Mouse (Mus musculus): ENCODE measurements around the gene Specc1. TPM values are rescaled to one million over a fixed set of nuclear protein-coding genes. Genes with fewer than 3 reads are reported as not detected.
A peak's percentile ranks its signal among the peaks of the same experiment; 100 is the strongest.

Specc1 gene
- polyA plus RNA-seq, 2 experiments = 8.7 to 8.9 TPM

DNA sequence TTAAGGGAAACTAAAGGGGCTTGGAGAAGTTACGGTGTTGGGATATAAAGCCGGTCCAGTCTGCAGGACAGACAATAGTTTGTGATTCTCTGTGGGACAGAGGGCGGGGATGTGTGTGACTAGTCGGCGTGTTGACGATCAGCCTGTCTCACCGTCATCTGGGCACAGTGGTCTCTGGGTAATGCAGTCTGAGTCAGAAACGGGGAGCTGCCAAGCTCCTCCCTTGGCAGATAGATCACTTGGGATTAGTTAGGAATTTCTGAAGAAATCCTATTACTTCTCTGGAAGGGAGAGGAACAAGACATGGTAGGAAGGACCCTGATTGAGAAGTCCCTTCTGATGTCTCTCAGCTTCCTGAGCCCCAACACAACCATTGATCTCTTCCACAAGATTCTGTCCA lies 287.3 kb downstream of the Specc1 start:
- Histone ChIP-seq H3K27me3 (ENCODE audit: control insufficient read depth, insufficient read depth, low read length) (no peaks in the 10 kb centered on the region), H3K4me1 (ENCODE audit: control insufficient read depth, insufficient read depth, low read length) (peaks cover 6% of the 10 kb centered on the region; the same call in 1 of the 2 replicates), H3K4me3 (replicated peaks; ENCODE audit: low read length) (no peak overlapping the region), H3K4me2 (replicated peaks; ENCODE audit: low read depth, low read length, severe bottlenecking) (no peak overlapping the region), H3K27ac (replicated peaks; ENCODE audit: low read depth, low read length) (no peak overlapping the region), H3K9me3 (ENCODE audit: control insufficient read depth, low read length) (no peaks in the 10 kb centered on the region), H3K36me3 (ENCODE audit: control insufficient read depth, insufficient read depth, low read length) (no peaks in the 10 kb centered on the region), H3K9ac (ENCODE audit: low read depth, low read length, severe bottlenecking) (no peak overlapping the region)
- ATAC-seq (ENCODE audit: low FRiP score, low read depth) (no peak), DNase-seq (ENCODE audit: low spot score) (no peak)
- 79% methylated on average over 8 of the region's 8 CpGs for WGBS
- no peak for TF ChIP-seq POLR2A (IDR thresholded peaks at IDR 0.05; ENCODE audit: borderline replicate concordance, extremely low read depth, insufficient read depth, insufficient read length)

DNA sequence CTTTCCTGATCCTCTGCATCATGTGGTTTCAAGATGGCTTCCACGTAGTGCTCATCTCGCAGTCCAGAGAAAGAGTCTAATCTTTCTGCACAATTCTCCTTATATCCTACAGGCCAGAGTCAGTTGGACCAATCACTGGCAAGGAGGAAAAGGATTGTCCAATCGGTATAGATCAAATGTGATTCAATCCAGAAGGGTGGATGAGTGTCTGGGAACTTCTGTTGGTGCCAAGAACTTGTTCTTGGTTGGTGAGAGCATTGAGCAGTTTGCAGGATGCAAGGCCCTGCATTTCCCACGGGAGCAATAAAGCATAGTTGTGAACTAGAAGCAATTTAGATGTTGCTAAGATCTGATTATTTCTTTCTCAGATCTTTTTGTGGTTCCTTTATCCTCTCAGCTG lies 287.9 kb downstream of the Specc1 start:
- Histone ChIP-seq H3K27me3 (ENCODE audit: control insufficient read depth, insufficient read depth, low read length) (no peaks in the 10 kb centered on the region), H3K9me3 (ENCODE audit: control insufficient read depth, low read length) (no peaks in the 10 kb centered on the region), H3K9ac (ENCODE audit: low read depth, low read length, severe bottlenecking) (no peak overlapping the region), H3K27ac (replicated peaks; ENCODE audit: low read depth, low read length) (no peak overlapping the region), H3K4me2 (replicated peaks; ENCODE audit: low read depth, low read length, severe bottlenecking) (no peak overlapping the region), H3K4me3 (replicated peaks; ENCODE audit: low read length) (no peak overlapping the region), H3K36me3 (ENCODE audit: control insufficient read depth, insufficient read depth, low read length) (no peaks in the 10 kb centered on the region), H3K4me1 (ENCODE audit: control insufficient read depth, insufficient read depth, low read length) (peaks cover 10% of the 10 kb centered on the region; the same call in 1 of the 2 replicates)
- no peak for TF ChIP-seq POLR2A (IDR thresholded peaks at IDR 0.05; ENCODE audit: borderline replicate concordance, extremely low read depth, insufficient read depth, insufficient read length)
- ATAC-seq (ENCODE audit: low FRiP score, low read depth) (no peak), DNase-seq (ENCODE audit: low spot score) (no peak)
- 90% methylated on average over 4 of the region's 4 CpGs for WGBS

DNA sequence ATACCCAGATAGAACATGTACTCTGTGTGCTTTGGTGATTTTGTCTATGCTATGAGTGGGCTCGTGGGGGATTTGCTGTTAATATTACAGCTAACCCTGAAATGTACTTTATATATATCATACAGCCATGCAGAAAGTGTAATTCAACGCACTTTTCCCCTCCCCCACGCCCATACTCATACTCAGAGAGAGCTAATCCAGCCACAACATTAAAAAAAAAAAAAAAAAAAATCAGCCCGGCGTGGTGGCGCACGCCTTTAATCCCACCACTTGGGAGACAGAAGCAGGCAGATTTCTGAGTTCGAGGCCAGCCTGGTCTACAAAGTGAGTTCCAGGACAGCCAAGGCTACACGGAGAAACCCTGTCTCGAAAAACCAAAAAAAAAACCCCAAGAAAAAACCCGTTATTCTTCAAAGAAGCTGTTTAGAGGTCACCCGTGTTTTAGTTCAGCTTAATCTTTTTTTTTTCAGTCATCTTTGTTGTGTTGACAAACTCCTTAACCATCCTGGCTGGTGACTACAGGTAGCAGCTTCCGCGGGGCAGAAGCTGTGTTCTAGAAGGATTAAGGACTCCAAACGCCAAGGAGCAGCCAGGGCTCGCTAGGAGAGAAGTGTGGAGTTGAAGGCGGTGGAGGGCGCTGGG lies 291.3 kb downstream of the Specc1 start:
- DNase-seq (ENCODE audit: low spot score) (no peak), ATAC-seq (ENCODE audit: low FRiP score, low read depth) (no peak)
- Histone ChIP-seq H3K4me3 (replicated peaks; ENCODE audit: low read length) (peak overlapping the region; percentile 52), H3K9me3 (ENCODE audit: control insufficient read depth, low read length) (no peaks in the 10 kb centered on the region), H3K4me1 (ENCODE audit: control insufficient read depth, insufficient read depth, low read length) (peaks cover 35% of the 10 kb centered on the region), H3K4me2 (replicated peaks; ENCODE audit: low read depth, low read length, severe bottlenecking) (peak overlapping the region; percentile 97), H3K36me3 (ENCODE audit: control insufficient read depth, insufficient read depth, low read length) (no peaks in the 10 kb centered on the region), H3K9ac (ENCODE audit: low read depth, low read length, severe bottlenecking) (peak overlapping the region; percentile 51), H3K27me3 (ENCODE audit: control insufficient read depth, insufficient read depth, low read length) (peaks cover 11% of the 10 kb centered on the region; the same call in 1 of the 2 replicates), H3K27ac (replicated peaks; ENCODE audit: low read depth, low read length) (no peak overlapping the region)
- TF ChIP-seq POLR2A (IDR thresholded peaks at IDR 0.05; ENCODE audit: borderline replicate concordance, extremely low read depth, insufficient read depth, insufficient read length) = no peak
- 32% methylated on average over 18 of the region's 18 CpGs for WGBS

DNA sequence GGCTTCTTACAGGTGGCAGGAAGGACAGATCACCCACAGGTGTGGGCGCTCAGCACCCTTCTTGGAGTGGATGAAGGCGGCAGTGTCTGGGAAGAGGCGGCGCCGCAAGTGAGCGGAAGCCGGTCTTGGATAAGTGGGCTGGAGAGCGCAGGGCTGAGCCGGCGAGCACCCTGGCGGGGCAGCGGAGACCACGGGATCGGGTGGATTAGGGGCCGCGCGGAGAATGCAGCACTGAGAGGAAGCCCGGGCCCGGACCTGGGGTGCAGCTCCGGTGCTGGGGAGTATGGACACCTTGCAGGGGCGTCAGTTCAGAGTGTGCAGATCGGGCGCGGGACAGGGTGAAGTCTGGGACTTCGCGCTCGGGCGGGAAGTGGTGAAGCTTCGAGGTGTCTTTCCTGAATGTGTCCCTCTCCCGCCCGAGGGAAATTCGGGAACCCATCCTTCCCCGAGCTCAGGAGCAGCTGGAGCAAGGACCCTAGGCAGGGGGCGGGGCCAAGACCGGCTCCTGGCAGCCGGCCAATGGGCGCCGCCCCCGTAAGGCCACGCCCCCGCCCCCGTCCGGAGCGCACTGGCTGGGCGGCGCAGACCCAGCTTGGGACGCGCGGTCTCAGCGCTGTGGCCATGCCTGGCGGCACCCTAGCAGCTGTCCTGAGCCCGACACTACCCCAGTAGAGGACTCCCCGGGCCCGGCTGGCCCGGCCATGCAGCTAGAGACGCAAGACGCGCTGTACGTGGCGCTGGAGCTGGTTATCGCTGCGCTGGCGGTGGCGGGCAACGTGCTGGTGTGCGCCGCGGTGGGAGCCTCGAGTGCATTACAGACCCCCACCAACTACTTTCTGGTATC lies 292.1 kb downstream of the Specc1 start, which contains the start of gene Adora2b:
TSS of gene Adora2b (plus strand) at position 584 of the 844 bp plus-strand sequence.
- H3K9me3 ChIP-seq (ENCODE audit: control insufficient read depth, low read length) = no peaks in the 10 kb centered on the region
- peak within 1 kb of the TSS; percentile 97 for H3K4me2 ChIP-seq (replicated peaks; ENCODE audit: low read depth, low read length, severe bottlenecking)
- H3K27me3 ChIP-seq (ENCODE audit: control insufficient read depth, insufficient read depth, low read length) = peaks cover 11% of the 10 kb centered on the region; the same call in 1 of the 2 replicates
- peak within 1 kb of the TSS; percentile 52 for H3K4me3 ChIP-seq (replicated peaks; ENCODE audit: low read length)
- DNase-seq (ENCODE audit: low spot score) (peak; percentile 72), ATAC-seq (ENCODE audit: low FRiP score, low read depth) (peak; percentile 85)
- WGBS = 2% methylated on average over 61 of the region's 69 CpGs
- no peaks in the 10 kb centered on the region for H3K36me3 ChIP-seq (ENCODE audit: control insufficient read depth, insufficient read depth, low read length)
- peak within 1 kb of the TSS; percentile 51 for H3K9ac ChIP-seq (ENCODE audit: low read depth, low read length, severe bottlenecking)
- peaks cover 29% of the 10 kb centered on the region for H3K4me1 ChIP-seq (ENCODE audit: control insufficient read depth, insufficient read depth, low read length)
- 0 out of 2 replicates have a peak, but pooled peaks have one; percentile 18 for TF ChIP-seq POLR2A (IDR thresholded peaks at IDR 0.05; ENCODE audit: borderline replicate concordance, extremely low read depth, insufficient read depth, insufficient read length)
- H3K27ac ChIP-seq (replicated peaks; ENCODE audit: low read depth, low read length) = no peak within 1 kb of the TSS

DNA sequence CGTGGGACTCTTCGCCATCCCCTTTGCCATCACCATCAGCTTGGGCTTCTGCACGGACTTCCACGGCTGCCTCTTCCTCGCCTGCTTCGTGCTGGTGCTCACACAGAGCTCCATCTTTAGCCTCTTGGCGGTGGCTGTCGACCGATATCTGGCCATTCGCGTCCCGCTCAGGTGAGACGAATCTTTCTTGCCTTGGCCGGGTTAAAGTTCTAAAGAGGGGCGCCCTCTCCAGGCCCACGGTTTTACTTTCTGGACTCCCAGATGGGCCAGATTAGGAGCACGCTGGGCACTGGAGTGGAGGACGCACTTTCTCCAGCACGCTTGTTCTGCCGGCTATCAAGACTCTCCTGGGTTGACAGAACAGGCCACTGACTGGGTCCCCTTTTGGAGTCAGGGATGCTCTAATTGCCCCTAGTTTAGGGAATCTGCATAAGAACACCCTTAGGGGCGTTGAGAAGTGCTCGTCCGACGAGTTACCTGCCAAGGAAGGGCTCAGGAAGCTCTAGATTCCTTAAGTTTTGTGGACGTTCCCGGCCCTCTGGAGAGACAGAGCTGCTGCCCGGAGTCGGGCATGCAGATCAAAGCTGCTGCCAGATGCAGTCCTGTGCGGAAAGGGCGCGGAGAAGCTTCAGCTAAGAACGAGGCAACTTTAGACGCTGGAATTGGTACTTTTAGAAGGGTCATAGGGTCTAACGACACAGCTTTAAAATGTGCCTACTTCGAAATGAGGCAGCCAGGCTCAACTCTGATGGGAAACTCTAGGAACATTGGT lies 292.9 kb downstream of the Specc1 start:
- Histone ChIP-seq H3K27ac (replicated peaks; ENCODE audit: low read depth, low read length) (no peak overlapping the region), H3K9ac (ENCODE audit: low read depth, low read length, severe bottlenecking) (peak overlapping the region; percentile 51), H3K9me3 (ENCODE audit: control insufficient read depth, low read length) (no peaks in the 10 kb centered on the region), H3K4me3 (replicated peaks; ENCODE audit: low read length) (peak overlapping the region; percentile 52), H3K27me3 (ENCODE audit: control insufficient read depth, insufficient read depth, low read length) (peaks cover 11% of the 10 kb centered on the region; the same call in 1 of the 2 replicates), H3K36me3 (ENCODE audit: control insufficient read depth, insufficient read depth, low read length) (no peaks in the 10 kb centered on the region), H3K4me1 (ENCODE audit: control insufficient read depth, insufficient read depth, low read length) (peaks cover 29% of the 10 kb centered on the region), H3K4me2 (replicated peaks; ENCODE audit: low read depth, low read length, severe bottlenecking) (peak overlapping the region; percentile 97)
- under 1% methylated on average over 35 of the region's 35 CpGs for WGBS
- no peak for TF ChIP-seq POLR2A (IDR thresholded peaks at IDR 0.05; ENCODE audit: borderline replicate concordance, extremely low read depth, insufficient read depth, insufficient read length)
- ATAC-seq (ENCODE audit: low FRiP score, low read depth) = 0 out of 2 replicates have a peak, but pooled peaks have one; percentile 8
- peak; percentile 7 for DNase-seq (ENCODE audit: low spot score)

Measured in limb, embryonic 14.5 days (tissue).